Mouse (Mus musculus) forebrain, postnatal 0 days (tissue): ENCODE results near the gene Pde7b. TPM values are rescaled to one million over a fixed set of nuclear protein-coding genes. Genes with fewer than 3 reads are reported as not detected.

Experiments
- ATAC-seq: fragments of 200-750 bp; cut with Nextera tagmentation; 2 replicates; pipeline ENCODE4 v1.8.0; 2017; ENCODE audit warnings: mild to moderate bottlenecking, moderate library complexity
- DNase-seq: peaks from one replicate; pipeline ENCODE4 v3.0.0-alpha.2; 2015
- H3K27ac ChIP-seq: fragments of 300-500 bp; sonication (generic); 2 replicates; pipeline ENCODE4 v1.5.1; 2014; ENCODE audit warnings: low read depth, mild to moderate bottlenecking, antibody characterized with exemption, low read length, moderate library complexity, mixed read lengths
- H3K27me3 ChIP-seq: fragments of 300-500 bp; sonication (generic); 2 replicates; pipeline ENCODE4 v1.6.1; 2014; ENCODE audit warnings: mild to moderate bottlenecking, low read length, mixed read lengths; ENCODE audit not compliant: insufficient read depth
- H3K36me3 ChIP-seq: fragments of 300-500 bp; sonication (generic); 2 replicates; pipeline ENCODE4 v1.6.1; 2014; ENCODE audit warnings: mild to moderate bottlenecking, moderate library complexity; ENCODE audit not compliant: insufficient read depth
- H3K4me1 ChIP-seq: fragments of 300-500 bp; sonication (generic); 2 replicates; pipeline ENCODE4 v1.6.1; 2014; ENCODE audit warnings: antibody characterized with exemption; ENCODE audit not compliant: insufficient read depth
- H3K4me2 ChIP-seq: fragments of 300-500 bp; sonication (generic); 2 replicates; pipeline ENCODE4 v1.6.1; 2014; ENCODE audit warnings: low read depth, mild to moderate bottlenecking, moderate library complexity
- H3K4me3 ChIP-seq: fragments of 300-500 bp; sonication (generic); 2 replicates; pipeline ENCODE4 v1.5.1; 2014; ENCODE audit warnings: low read depth, low read length, mixed read lengths
- H3K9ac ChIP-seq: fragments of 300-500 bp; sonication (generic); 2 replicates; pipeline ENCODE4 v1.6.1; 2014; ENCODE audit warnings: mild to moderate bottlenecking
- H3K9me3 ChIP-seq: fragments of 300-500 bp; sonication (generic); 2 replicates; pipeline ENCODE4 v1.6.1; 2016; ENCODE audit warnings: low read length
- CTCF ChIP-seq: sonication (generic); IDR thresholded peaks from 2 replicates; pipeline ENCODE4 v1.5.1; 2016; ENCODE audit warnings: antibody characterized with exemption, control low read depth, low read depth
- WGBS: fragments of 180-500 bp; shearing (Covaris S2); extraction: QIAGEN DNeasy Blood & Tissue Kit; methylation state at CpG from one replicate; pipeline ENCODE4 v1.1.7; 2014; 5-methylcytosine and 5-hydroxymethylcytosine counted together
- polyA plus RNA-seq: library from polyadenylated mRNA; unstranded; fragments of >200 nt; fragmentation: Nextera tagmentation; extraction: Ambion mirVana; gene quantifications from 2 replicates; pipeline ENCODE4 v1.2.1, GENCODE M21; 2015
- total RNA-seq: library from RNA; depleted of rRNA; stranded (reverse); fragments of >200 nt; gene quantifications from 2 replicates; pipeline ENCODE4 v1.2.3, GENCODE M21; 2014

Pde7b gene
- total and polyA plus RNA-seq, 2 experiments from 2014 or later: 2.4 to 9.4 TPM

GRCm38 (mm10) chr10:20551341-20551740 lies 173.5 kb downstream of the Pde7b start:
- no peak for TF ChIP-seq CTCF
- ATAC-seq (no peak), DNase-seq (no peak)
- no peaks in the 10 kb centered on the region for H3K36me3 ChIP-seq
- no peak overlapping the region for H3K4me2 ChIP-seq
- 0 out of 2 replicates have a peak, but pooled peaks cover 5% of the 10 kb centered on the region for H3K4me1 ChIP-seq
- H3K9ac ChIP-seq: no peak overlapping the region
- H3K4me3 ChIP-seq: no peak overlapping the region
- no peak overlapping the region for H3K27ac ChIP-seq
- no peaks in the 10 kb centered on the region for H3K9me3 ChIP-seq
- H3K27me3 ChIP-seq: no peaks in the 10 kb centered on the region

GRCm38 (mm10) chr10:20550771-20551170 lies 174.1 kb downstream of the Pde7b start:
- H3K4me1 ChIP-seq: 0 out of 2 replicates have a peak, but pooled peaks cover 5% of the 10 kb centered on the region
- no peak for ATAC-seq
- DNase-seq: no peak
- 69% methylated on average over 3 of the region's 3 CpGs for WGBS
- H3K4me3 ChIP-seq: no peak overlapping the region
- no peaks in the 10 kb centered on the region for H3K9me3 ChIP-seq
- no peaks in the 10 kb centered on the region for H3K36me3 ChIP-seq
- H3K9ac ChIP-seq: no peak overlapping the region
- H3K4me2 ChIP-seq: no peak overlapping the region
- H3K27me3 ChIP-seq: no peaks in the 10 kb centered on the region
- peak overlapping the region; percentile 29; the same call in 1 of the 2 replicates for H3K27ac ChIP-seq
- no peak for TF ChIP-seq CTCF

- H3K4me3 ChIP-seq: no peak overlapping the region
- 0 out of 2 replicates have a peak, but pooled peaks cover 5% of the 10 kb centered on the region for H3K4me1 ChIP-seq
- no peak overlapping the region for H3K9ac ChIP-seq
- no peaks in the 10 kb centered on the region for H3K27me3 ChIP-seq
- no peaks in the 10 kb centered on the region for H3K9me3 ChIP-seq
- DNase-seq (peak; percentile 43), ATAC-seq (peak; percentile 78; the same call in 1 of the 2 replicates)
- 58% methylated on average over 5 of the region's 5 CpGs for WGBS
- H3K27ac ChIP-seq: no peak overlapping the region
- TF ChIP-seq CTCF: no peak
- H3K4me2 ChIP-seq: no peak overlapping the region
- no peaks in the 10 kb centered on the region for H3K36me3 ChIP-seq
These were observed 174.7 kb downstream of the Pde7b start for GRCm38 (mm10) chr10:20550161-20550560.

GRCm38 (mm10) chr10:20548833-20549710 lies 175.8 kb downstream of the Pde7b start:
- no peaks in the 10 kb centered on the region for H3K36me3 ChIP-seq
- DNase-seq (no peak), ATAC-seq (no peak)
- H3K9me3 ChIP-seq: no peaks in the 10 kb centered on the region
- 0 out of 2 replicates have a peak, but pooled peaks cover 5% of the 10 kb centered on the region for H3K4me1 ChIP-seq
- H3K4me2 ChIP-seq: peak overlapping the region; percentile 62
- WGBS: 24% methylated on average over 13 of the region's 13 CpGs
- H3K4me3 ChIP-seq: peak overlapping the region; percentile 35; the same call in 1 of the 2 replicates
- H3K9ac ChIP-seq: peak overlapping the region; percentile 53; the same call in 1 of the 2 replicates
- TF ChIP-seq CTCF: no peak
- H3K27ac ChIP-seq: peak overlapping the region; percentile 75
- H3K27me3 ChIP-seq: no peaks in the 10 kb centered on the region

DNA sequence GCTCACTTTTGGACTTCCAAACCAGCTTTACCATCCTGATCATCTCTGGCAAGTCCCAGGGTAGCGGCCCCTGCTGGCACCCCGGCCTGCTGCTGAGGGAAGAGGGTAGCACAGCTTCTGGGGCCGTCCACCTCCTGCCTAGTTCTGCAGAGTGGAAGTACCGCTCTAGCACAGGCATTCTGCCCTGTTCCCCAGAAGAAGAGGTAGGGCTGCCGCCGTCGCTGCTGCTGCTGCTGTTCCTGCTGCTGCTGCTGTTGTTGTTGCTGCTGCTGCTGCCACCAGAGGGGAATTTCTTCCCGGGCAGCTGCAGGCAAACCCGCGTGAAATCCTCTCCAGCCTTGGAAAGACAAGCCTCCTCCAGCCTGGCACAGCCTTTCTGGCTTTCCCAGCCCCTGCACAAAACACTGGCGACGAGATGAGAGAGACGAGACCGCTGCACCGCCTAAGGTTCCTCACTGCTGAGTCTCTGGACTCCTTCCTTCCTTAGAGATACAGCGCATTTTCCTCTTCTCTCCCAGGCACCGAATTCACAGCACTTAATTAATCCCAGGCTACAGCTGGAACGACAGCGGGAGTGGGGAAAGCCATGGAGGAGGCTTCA lies 176.8 kb downstream of the Pde7b start:
- Histone ChIP-seq H3K27me3 (no peaks in the 10 kb centered on the region), H3K4me1 (0 out of 2 replicates have a peak, but pooled peaks cover 5% of the 10 kb centered on the region), H3K36me3 (no peaks in the 10 kb centered on the region), H3K4me3 (peak overlapping the region; percentile 35), H3K9me3 (no peaks in the 10 kb centered on the region), H3K4me2 (peak overlapping the region; percentile 62), H3K9ac (peak overlapping the region; percentile 53), H3K27ac (peak overlapping the region; percentile 75)
- ATAC-seq (peak; percentile 84), DNase-seq (peak; percentile 66)
- WGBS: 3% methylated on average over 19 of the region's 19 CpGs
- peak; percentile 60 for TF ChIP-seq CTCF

GRCm38 (mm10) chr10:20543121-20543520 lies 181.8 kb downstream of the Pde7b start:
- no peak for TF ChIP-seq CTCF
- H3K27me3 ChIP-seq: no peaks in the 10 kb centered on the region
- H3K27ac ChIP-seq: no peak overlapping the region
- no peak overlapping the region for H3K4me2 ChIP-seq
- H3K4me1 ChIP-seq: no peaks in the 10 kb centered on the region
- no peak for DNase-seq
- H3K4me3 ChIP-seq: no peak overlapping the region
- H3K9me3 ChIP-seq: no peaks in the 10 kb centered on the region
- no peak overlapping the region for H3K9ac ChIP-seq
- ATAC-seq: no peak
- H3K36me3 ChIP-seq: no peaks in the 10 kb centered on the region
- 29% methylated on average over 3 of the region's 3 CpGs for WGBS

DNA sequence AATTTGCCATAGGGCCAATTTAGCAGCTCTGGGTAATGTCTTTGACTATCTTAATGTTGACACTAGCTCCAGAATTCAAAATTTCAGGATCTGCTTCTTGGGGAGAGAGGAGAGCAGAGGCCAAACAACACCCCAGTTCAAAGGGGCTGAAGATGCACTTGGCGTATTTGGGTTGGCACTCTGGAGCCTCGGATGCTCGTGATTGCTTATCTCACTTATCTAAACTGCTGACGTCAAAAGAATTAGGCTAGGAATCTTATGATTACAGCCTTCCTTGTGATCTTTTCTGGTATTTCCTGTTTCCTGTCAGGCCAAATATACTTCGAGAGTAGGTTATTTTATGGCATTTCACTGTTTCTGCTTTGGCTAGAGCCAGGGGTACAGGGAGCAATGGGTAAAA lies 191.1 kb downstream of the Pde7b start:
- WGBS: 81% methylated on average over 5 of the region's 5 CpGs

More for the DNA sequence above, 191.1 kb downstream of the Pde7b start:
- H3K4me2 ChIP-seq: no peak overlapping the region
- no peaks in the 10 kb centered on the region for H3K9me3 ChIP-seq
- H3K36me3 ChIP-seq: no peaks in the 10 kb centered on the region
- ATAC-seq (no peak), DNase-seq (no peak)
- H3K27me3 ChIP-seq: no peaks in the 10 kb centered on the region
- H3K9ac ChIP-seq: no peak overlapping the region
- peaks cover 4% of the 10 kb centered on the region; the same call in 1 of the 2 replicates for H3K4me1 ChIP-seq
- TF ChIP-seq CTCF: no peak
- H3K4me3 ChIP-seq: no peak overlapping the region
- no peak overlapping the region for H3K27ac ChIP-seq
